Mouse (Mus musculus): ENCODE results near the gene Gm44596.

Gene Gm44596

GRCm38 (mm10) chr6:128425046-128425445, 49.7 kb downstream of the Gm44596 start:
- intact Hi-C loops (cut with DNase I), result no loop called here

DNA sequence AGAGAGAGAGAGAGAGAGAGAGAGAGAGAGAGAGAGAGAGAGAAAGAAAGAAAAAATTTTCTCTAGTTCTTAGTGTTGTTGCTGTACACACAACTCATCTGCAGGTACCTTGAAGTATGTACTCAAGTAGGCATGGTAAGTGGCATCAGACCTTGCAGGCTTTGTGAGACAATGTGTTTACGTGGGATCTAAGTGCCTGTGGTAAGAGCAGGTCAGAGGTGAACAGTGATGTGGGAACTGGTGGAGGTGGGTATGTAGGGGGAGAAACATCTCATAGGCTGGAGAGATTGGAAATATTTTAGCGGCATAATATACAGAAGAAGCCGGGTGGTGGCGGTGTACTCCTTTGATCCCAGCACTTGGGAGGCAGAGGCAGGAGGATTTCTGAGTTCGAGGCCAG, 52.3 kb downstream of the Gm44596 start:
- intact Hi-C loops (cut with DNase I), result no loop called here

DNA sequence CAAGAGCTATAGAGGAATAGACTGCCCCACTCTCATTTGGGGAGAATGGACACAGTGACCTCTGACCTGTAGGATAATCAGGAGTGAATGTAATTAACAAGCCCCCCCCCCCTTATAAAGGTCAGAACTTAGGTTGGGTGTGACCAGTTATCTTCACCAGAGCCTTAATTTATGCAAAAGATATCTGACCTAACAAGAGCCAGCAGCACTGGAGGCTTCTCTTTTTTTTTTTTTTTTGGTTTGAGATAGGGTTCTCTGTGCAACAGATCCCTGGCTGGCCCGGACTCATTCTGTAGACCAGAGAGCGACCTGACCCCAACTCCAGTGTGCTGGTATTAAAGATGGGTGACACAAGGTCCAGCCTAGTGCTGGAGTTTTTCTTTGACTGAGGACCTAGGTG, 54.0 kb downstream of the Gm44596 start:
- intact Hi-C loops (cut with DNase I), result no loop called here

DNA sequence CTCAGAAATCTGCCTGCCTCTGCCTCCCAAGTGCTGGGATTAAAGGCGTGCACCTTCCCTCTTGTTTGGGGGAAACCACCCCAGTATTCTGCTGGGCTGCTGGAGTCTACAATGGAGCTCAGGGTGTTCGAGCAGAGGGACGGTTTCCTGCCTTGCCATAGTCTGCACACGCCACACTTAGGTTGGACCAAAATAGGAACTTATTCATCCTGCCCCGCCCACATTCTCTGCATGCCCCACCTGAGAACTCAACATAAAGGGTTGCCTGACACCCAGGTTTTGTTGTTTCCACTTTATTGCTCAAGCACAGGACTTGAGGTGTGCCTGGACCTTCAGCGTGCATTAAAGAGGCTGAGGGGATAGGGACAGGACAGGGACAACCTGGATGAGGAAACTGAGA, 54.5 kb downstream of the Gm44596 start:
- intact Hi-C loops (cut with DNase I), result no loop called here

- intact Hi-C loops (cut with DNase I), result no loop called here
These were observed 57.1 kb downstream of the Gm44596 start for GRCm38 (mm10) chr6:128432356-128432915.

- intact Hi-C loops (cut with DNase I), result no loop called here
These were observed 58.3 kb downstream of the Gm44596 start for GRCm38 (mm10) chr6:128433566-128433965.

- intact Hi-C loops (cut with DNase I), result no loop called here
These were observed 60.2 kb downstream of the Gm44596 start for GRCm38 (mm10) chr6:128435474-128435873.

- intact Hi-C loops (cut with DNase I), result no loop called here
These were observed 61.2 kb downstream of the Gm44596 start for GRCm38 (mm10) chr6:128436356-128437005.

- intact Hi-C loops (cut with DNase I), result no loop called here
These were observed 62.0 kb downstream of the Gm44596 start for GRCm38 (mm10) chr6:128437288-128437687.

DNA sequence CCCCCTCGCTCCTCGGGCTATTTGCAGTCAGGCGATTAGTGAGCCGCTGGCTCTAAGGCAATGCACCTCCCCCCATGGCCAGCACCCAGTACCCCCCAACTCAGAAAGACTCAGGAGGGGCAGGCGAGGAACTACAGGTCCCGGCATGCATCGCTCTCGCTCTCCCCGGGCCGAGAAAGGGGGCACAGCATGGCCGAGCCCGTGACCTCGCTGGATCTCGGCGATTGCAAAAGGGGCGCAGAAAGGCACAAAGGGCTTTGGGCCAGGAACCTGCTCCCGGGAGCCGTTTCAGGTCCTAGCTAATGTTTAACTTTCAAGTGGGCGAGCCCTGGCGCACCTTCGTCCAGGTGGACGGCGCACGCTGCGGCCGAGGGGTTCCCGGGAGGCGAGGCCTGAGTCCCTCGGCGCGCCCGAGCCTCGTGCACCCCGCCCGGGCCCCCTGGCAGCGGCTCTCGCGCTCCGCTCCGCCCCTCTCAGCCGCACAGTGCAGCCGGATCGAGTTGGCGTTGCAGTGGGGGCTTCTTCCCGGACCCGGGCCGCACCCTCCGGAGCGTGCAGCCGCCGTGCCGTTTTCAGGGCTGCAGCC, 62.5 kb downstream of the Gm44596 start:
- intact Hi-C loops (cut with DNase I), result no loop called here

DNA sequence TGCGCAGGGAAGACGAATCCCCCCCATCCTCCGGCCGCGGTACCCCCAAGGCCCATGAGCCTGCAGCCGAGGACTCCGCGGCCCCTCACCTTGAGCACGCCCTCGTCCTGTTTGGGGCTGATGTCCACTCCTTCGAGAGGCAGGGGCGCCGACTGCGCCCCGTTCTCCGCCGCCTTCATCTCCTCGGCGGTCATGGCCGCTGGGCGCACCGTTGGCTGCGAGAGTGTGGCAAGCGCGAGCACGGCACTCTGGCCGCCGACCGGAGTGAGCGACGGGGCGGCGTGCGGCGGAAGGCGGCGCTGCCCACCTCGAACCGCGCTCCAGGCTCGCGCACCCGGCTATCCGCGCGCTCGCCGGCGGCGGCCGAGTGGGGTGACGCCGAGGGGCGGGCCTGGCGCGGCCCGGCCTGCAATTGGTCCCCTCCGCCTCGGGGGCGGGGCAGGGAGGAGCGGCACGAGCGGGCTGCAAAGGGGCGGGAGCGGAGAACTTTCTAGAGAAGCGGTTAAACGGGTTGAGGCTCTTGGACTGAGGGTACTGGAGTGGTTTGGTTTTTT, 63.1 kb downstream of the Gm44596 start, which contains the start of gene Fkbp4:
Fkbp4 (minus strand) TSS at position 361 of the 554 bp plus-strand sequence.
- intact Hi-C loops (cut with DNase I), result no loop called here

- intact Hi-C loops (cut with DNase I), result no loop called here
These were observed 63.6 kb downstream of the Gm44596 start for GRCm38 (mm10) chr6:128438871-128439341.

DNA sequence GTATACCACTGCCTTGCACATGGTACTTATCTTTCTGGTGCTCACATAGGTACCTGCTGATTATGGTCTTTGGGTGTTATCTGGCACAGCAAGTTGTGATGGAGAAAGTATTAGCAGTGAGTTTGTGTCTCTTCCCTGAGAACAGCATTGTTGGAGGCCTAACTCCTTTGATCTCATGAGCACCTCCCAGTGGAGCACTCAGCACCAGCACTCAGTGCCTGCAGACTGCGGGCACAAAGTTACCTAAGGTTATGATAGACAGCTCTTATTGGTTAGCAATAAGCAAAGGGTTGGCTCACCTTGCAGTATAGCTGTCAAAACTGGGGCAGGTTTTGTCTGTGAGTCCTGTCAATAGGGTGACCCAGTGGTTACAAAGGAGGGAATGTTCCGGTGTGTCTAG, 64.9 kb downstream of the Gm44596 start:
- intact Hi-C loops (cut with DNase I), result no loop called here

DNA sequence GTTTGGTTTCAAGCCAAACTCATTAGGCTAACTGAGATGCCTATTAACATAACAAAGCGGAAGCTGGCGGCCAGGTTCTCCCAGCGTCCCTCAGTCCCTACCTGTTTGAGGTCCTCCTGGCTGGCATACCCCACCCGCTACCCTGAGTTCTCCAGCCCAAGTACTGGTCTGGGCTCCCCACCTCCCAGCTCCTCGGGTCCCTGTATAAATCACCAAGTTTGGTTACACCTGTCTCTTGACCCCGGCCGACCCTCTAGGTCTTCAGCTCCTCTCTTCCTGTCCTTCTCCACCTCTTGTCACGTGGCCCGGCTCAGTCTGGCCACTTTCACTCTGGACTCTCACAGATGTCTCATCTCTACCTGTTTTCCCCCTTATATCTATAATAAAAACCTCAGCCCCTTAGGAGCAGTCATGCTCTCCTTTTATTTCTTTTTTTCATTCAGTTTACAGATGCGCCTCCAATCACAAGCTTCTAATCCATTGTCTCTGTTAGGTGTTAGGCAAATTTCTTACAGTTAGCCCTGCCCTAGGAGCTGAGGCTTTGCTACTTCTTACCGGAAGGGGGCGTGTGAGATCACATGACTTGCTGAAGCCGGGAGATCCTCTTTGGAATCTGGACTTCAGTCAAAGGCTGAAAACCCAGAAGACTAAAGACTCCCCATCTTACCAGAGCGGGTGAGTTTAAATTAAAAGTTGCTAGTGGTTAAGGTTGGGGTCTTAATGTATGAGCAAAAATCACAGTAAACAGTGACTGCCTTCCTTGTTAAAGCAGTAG, 70.6 kb downstream of the Gm44596 start:
- intact Hi-C loops (cut with DNase I), result loop anchor here (2.0 to 5.0 kb wide), 2 partner anchors 21 to 36 kb away; no protein-coding TSS in a partner anchor

DNA sequence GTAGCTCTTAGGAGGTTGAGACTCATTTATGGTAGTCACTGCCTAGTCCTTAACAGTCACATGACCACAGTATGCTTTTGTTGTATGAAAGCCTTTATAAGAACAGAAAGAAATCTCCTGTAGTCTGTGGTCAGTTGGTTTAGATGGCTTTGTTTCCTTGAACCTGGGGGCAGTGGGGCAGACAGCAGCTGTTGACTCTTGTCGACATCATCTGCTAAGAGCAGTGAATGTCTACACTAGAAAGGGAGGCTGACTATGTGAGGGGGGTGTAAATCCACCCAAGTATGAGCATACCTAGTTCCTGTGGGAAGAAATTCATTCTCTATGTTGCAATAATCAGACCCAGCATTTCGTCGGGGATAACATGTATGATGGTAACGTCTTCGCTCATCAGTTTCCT, 71.8 kb downstream of the Gm44596 start:
- intact Hi-C loops (cut with DNase I), result loop anchor here (2.0 to 5.0 kb wide), 2 partner anchors 20 to 35 kb away; no protein-coding TSS in a partner anchor

GRCm38 (mm10) chr6:128455835-128456605, 80.7 kb downstream of the Gm44596 start:
- intact Hi-C loops (cut with DNase I), result no loop called here

Data from adrenal gland (tissue).